Mouse (Mus musculus) layer of hippocampus, adult 8-10 months (tissue): ENCODE measurements around the gene Olfr917. TPM values are rescaled to one million over a fixed set of nuclear protein-coding genes. Genes with fewer than 3 reads are reported as not detected.

Source experiments
- DNase-seq, 2 experiments: peaks; one replicate each; pipeline ENCODE4 v3.0.0; 2022; ENCODE audit warnings: low spot score in 2 of 2
- total RNA-seq, 4 experiments: library from RNA; stranded (reverse); gene quantifications; 2 replicates each; pipeline ENCODE4 v1.2.4; 2022

The Olfr917 gene
- not detected for total RNA-seq

DNA sequence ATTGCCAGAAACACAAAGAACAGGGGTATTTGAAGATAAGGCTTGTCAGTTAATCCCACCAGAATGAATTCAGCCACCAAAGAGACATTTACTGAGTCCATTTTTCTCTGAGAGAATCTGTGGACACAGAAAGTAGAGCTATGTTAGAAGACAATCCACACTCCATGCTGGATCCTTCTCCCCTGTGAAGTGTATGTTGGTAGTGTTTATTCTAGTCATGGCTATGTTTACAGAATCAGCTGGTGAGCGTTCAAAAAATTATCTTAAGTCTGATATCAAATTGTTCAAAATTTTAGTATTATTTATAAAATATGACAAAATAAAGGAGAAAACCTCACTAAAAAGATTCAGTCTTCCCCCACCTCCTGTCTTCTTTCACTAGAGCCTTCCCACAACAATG is at the start of gene Olfr917:
TSS of gene Olfr917 (minus strand) at position 101 of the 400 bp plus-strand sequence.
- DNase-seq, result no peak

GRCm38 (mm10) chr9:38674501-38674900 is 8.9 kb upstream of the Olfr917 start, which contains the start of gene Olfr918:
TSS of gene Olfr918 (minus strand) at chr9:38674601.
- DNase-seq, result no peak

DNA sequence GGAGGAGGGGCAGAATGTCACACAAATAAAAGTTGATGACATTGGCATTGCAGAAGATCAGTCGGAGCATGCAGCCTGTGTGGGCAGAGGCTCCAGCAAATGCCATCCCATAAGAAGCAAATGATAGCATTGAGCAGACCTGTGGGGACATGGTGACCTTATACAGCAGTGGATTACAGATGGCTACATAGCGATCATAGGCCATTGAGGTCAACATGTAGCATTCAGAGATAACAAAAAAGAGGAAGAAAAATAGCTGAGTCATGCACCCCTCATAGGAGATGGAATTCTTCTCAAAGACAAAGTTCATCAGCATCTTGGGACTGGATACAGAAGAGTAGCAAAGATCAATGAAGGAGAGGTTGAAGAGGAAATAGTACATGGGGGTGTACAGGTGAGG is 7.2 kb upstream of the Olfr917 start:
- DNase-seq, result no peak

- no peak for DNase-seq
Measured at GRCm38 (mm10) chr9:38659775-38660174, 5.9 kb downstream of the Olfr917 start, which contains the start of gene Olfr916. TSS of gene Olfr916 (minus strand) at chr9:38659875.

DNA sequence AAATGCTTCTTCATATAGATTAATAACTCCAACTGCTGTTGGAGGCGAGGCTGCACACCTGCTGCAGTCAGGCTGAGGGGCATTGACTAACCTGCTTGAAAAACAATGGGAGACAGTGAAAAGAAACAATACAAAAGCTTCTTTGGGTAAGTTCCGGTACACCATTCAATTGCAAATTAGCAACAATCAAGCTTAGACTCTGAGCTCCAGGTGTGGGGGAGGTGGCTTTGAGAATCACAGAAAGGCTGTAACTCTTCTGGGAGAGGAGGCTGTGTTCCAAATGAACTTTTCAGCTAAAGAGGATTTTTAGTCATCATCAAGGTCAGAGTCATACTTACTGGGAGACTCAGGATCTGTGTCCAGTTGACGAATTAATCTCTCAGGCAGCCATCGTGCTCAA is 33.2 kb downstream of the Olfr917 start:
- no peak for DNase-seq

Other genes with a start within 250 kb of the Olfr917 start
- gene Olfr901, start 236.4 kb downstream of the Olfr917 start, total RNA-seq, result not detected
- not detected for gene Olfr902, start 218.2 kb downstream of the Olfr917 start, total RNA-seq
- not detected for gene Olfr904, start 202.7 kb downstream of the Olfr917 start, total RNA-seq
- not detected for gene Olfr905, start 194.7 kb downstream of the Olfr917 start, total RNA-seq
- gene Olfr906, start 178.8 kb downstream of the Olfr917 start, total RNA-seq, result not detected
- gene Olfr907, start 170.0 kb downstream of the Olfr917 start, total RNA-seq, result not detected
- gene Olfr911-ps1, start 144.3 kb downstream of the Olfr917 start, total RNA-seq, result not detected
- gene Olfr910, start 128.0 kb downstream of the Olfr917 start, total RNA-seq, result not detected
- gene Olfr912, start 85.7 kb downstream of the Olfr917 start, total RNA-seq, result not detected
- not detected for gene Olfr913, start 73.1 kb downstream of the Olfr917 start, total RNA-seq
- gene Olfr914, start 60.7 kb downstream of the Olfr917 start, total RNA-seq, result not detected
- not detected for gene Olfr916, start 6.0 kb downstream of the Olfr917 start, total RNA-seq
- not detected for gene Olfr918, start 8.8 kb upstream of the Olfr917 start, total RNA-seq
- gene Olfr919, start 37.8 kb upstream of the Olfr917 start, total RNA-seq, result not detected
- gene Vwa5a, start 52.4 kb upstream of the Olfr917 start, total RNA-seq, result 10 to 100 TPM; 13.2 to 24.4 (median 19.0) TPM
- under 1 TPM in 3 of 4 experiments, not detected in 1; 0.05 to 0.18 (median 0.08) TPM for gene Olfr920, start 86.5 kb upstream of the Olfr917 start, total RNA-seq
- not detected for gene Olfr921, start 107.2 kb upstream of the Olfr917 start, total RNA-seq
- not detected for gene Olfr922, start 148.8 kb upstream of the Olfr917 start, total RNA-seq
- not detected for gene Olfr923, start 160.7 kb upstream of the Olfr917 start, total RNA-seq
- not detected for gene Olfr924, start 178.6 kb upstream of the Olfr917 start, total RNA-seq
- not detected for gene Olfr26, start 189.2 kb upstream of the Olfr917 start, total RNA-seq
- gene Olfr926, start 211.3 kb upstream of the Olfr917 start, total RNA-seq, result not detected